Mouse (Mus musculus) bone marrow, adult 2 months (tissue): ENCODE results near the gene Mov10l1. TPM values are rescaled to one million over a fixed set of nuclear protein-coding genes. Genes with fewer than 3 reads are reported as not detected.

Source experiments
- H3K27ac ChIP-seq: fragments of 200-500 bp; 2 replicates; pipeline ENCODE4 v1.5.1; 2012; ENCODE audit warnings: low read depth, mild to moderate bottlenecking, control low read depth, inconsistent platforms, low read length; ENCODE audit not compliant: control insufficient read depth, poor library complexity, insufficient read depth
- H3K4me1 ChIP-seq: fragments of 200-500 bp; 2 replicates; pipeline ENCODE4 v1.6.1; 2011; ENCODE audit warnings: low read length; ENCODE audit not compliant: control insufficient read depth, insufficient read depth
- H3K4me3 ChIP-seq: fragments of 200-500 bp; replicated peaks from 2 replicates; pipeline ENCODE3; 2011; ENCODE audit warnings: mild to moderate bottlenecking, low read depth, low read length, control low read depth; ENCODE audit not compliant: control insufficient read depth
- CTCF ChIP-seq: fragments of 200-500 bp; IDR thresholded peaks from 2 replicates; pipeline ENCODE4 v1.5.1; 2011; ENCODE audit warnings: low read length, control low read depth; ENCODE audit not compliant: control insufficient read depth, insufficient read depth
- POLR2A ChIP-seq: fragments of 200-500 bp; IDR thresholded peaks from 2 replicates; pipeline ENCODE4 v1.6.1; 2011; ENCODE audit warnings: low read depth, mild to moderate bottlenecking, control low read depth, low read length, borderline replicate concordance; ENCODE audit not compliant: control insufficient read depth
- WGBS: fragments of 180-500 bp; shearing (Covaris S2); methylation state at CpG from one replicate; pipeline ENCODE4 v1.1.7; 2018; 5-methylcytosine and 5-hydroxymethylcytosine counted together
- polyA plus RNA-seq: library from polyadenylated mRNA; stranded (reverse); fragments of >200 nt; gene quantifications from 2 replicates; pipeline ENCODE4 v1.2.4, GENCODE M21; 2011; ENCODE audit warnings: low replicate concordance; ENCODE audit not compliant: missing spikeins, insufficient read depth, insufficient read length

Gene Mov10l1
- not detected in 2 replicates for polyA plus RNA-seq

- no peak within 1 kb of the TSS for H3K27ac ChIP-seq
- no peak for TF ChIP-seq CTCF
- no peak for TF ChIP-seq POLR2A
- no peaks in the 10 kb centered on the region for H3K4me1 ChIP-seq
- 91% methylated on average over 31 of the region's 31 CpGs for WGBS
- no peak within 1 kb of the TSS for H3K4me3 ChIP-seq
Measured at GRCm38 (mm10) chr15:88982534-88983079, at the start of gene Mov10l1. Mov10l1 (plus strand) TSS chr15:88982909.

GRCm38 (mm10) chr15:88934141-88934540 lies 48.6 kb upstream of the Mov10l1 start:
- Histone ChIP-seq H3K4me3 (no peak overlapping the region), H3K4me1 (no peaks in the 10 kb centered on the region), H3K27ac (no peak overlapping the region)
- WGBS, result 49% methylated on average over 7 of the region's 7 CpGs
- TF ChIP-seq POLR2A (no peak), CTCF (no peak)

GRCm38 (mm10) chr15:88936619-88937290 lies 46.0 kb upstream of the Mov10l1 start:
- WGBS, result 24% methylated on average over 6 of the region's 6 CpGs
- Histone ChIP-seq H3K4me1 (no peaks in the 10 kb centered on the region), H3K27ac (no peak overlapping the region), H3K4me3 (no peak overlapping the region)
- no peak for TF ChIP-seq CTCF
- TF ChIP-seq POLR2A, result no peak

- H3K27ac ChIP-seq, result no peak overlapping the region
- 82% methylated on average over 2 of the region's 2 CpGs for WGBS
Measured at GRCm38 (mm10) chr15:88937291-88937650, 45.4 kb upstream of the Mov10l1 start.

GRCm38 (mm10) chr15:88942783-88943182 lies 39.9 kb upstream of the Mov10l1 start:
- Histone ChIP-seq H3K27ac (no peak overlapping the region), H3K4me3 (no peak overlapping the region), H3K4me1 (no peaks in the 10 kb centered on the region)
- 65% methylated on average over 5 of the region's 5 CpGs for WGBS
- no peak for TF ChIP-seq CTCF
- TF ChIP-seq POLR2A, result no peak

More at GRCm38 (mm10) chr15:88937291-88937650, 45.4 kb upstream of the Mov10l1 start:
- Histone ChIP-seq H3K4me1 (no peaks in the 10 kb centered on the region), H3K4me3 (no peak overlapping the region)
- no peak for TF ChIP-seq POLR2A
- TF ChIP-seq CTCF, result no peak

- WGBS, result 56% methylated on average over 5 of the region's 5 CpGs
- no peak for TF ChIP-seq POLR2A
- TF ChIP-seq CTCF, result no peak
- no peak overlapping the region for H3K4me3 ChIP-seq
- H3K4me1 ChIP-seq, result no peaks in the 10 kb centered on the region
- no peak overlapping the region for H3K27ac ChIP-seq
Measured at GRCm38 (mm10) chr15:88943896-88944551, 38.7 kb upstream of the Mov10l1 start.

GRCm38 (mm10) chr15:88946851-88947250 lies 35.9 kb upstream of the Mov10l1 start:
- no peaks in the 10 kb centered on the region for H3K4me1 ChIP-seq
- TF ChIP-seq CTCF, result no peak
- TF ChIP-seq POLR2A, result no peak
- H3K4me3 ChIP-seq, result no peak overlapping the region
- no peak overlapping the region for H3K27ac ChIP-seq
- 57% methylated on average over 6 of the region's 6 CpGs for WGBS

- TF ChIP-seq CTCF (no peak), POLR2A (no peak)
- Histone ChIP-seq H3K27ac (no peak overlapping the region), H3K4me1 (no peaks in the 10 kb centered on the region), H3K4me3 (no peak overlapping the region)
- WGBS, result 81% methylated on average over 4 of the region's 4 CpGs
Measured at GRCm38 (mm10) chr15:88951246-88951645, 31.5 kb upstream of the Mov10l1 start.
